Mouse (Mus musculus) liver, adult 2 months (tissue): ENCODE measurements around the gene Adam21.

Experiments used
- CTCF ChIP-seq: fragments of 200-500 bp; IDR thresholded peaks from 2 replicates; pipeline ENCODE4 v1.5.1; 2011; ENCODE audit warnings: low read depth, low read length, control low read depth
- POLR2A ChIP-seq: fragments of 200-500 bp; IDR thresholded peaks from 2 replicates; pipeline ENCODE4 v1.6.1; 2011; ENCODE audit warnings: low read length, control low read depth; ENCODE audit not compliant: insufficient read depth; ENCODE audit errors: extremely low read depth

DNA sequence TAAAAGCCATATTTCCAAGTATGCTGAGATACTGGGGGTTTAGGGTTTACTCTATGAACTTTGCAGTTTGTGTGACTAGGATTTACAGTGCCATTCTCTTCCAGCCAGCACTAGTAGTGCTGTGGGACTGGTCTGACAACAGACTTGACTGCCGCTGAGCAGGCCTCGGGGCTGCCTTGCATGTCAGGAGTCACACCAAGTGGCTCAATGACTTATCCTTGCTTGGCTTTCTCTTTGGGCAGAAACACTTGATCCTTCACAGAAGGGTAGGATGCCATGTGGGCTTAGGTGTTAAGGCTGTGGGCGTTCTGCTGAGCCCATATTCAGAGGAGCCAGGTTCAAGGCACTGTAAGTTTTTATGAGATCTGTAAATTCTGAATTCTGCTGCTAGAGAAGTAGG lies 19.0 kb downstream of the Adam21 start:
- TF ChIP-seq POLR2A (no peak), CTCF (no peak)
